Mouse (Mus musculus) G1E (cell line): ENCODE measurements around the gene Prlhr. TPM values are rescaled to one million over a fixed set of nuclear protein-coding genes. Genes with fewer than 3 reads are reported as not detected.

Experiments
- ATAC-seq: 2 replicates; pipeline ENCODE4 v1.8.0; 2016; ENCODE audit warnings: mild to moderate bottlenecking; ENCODE audit not compliant: insufficient number of reproducible peaks, poor library complexity, low FRiP score, severe bottlenecking; ENCODE audit errors: extremely low read depth
- DNase-seq: peaks from one replicate; pipeline ENCODE4 v3.0.0; 2012; ENCODE audit warnings: low spot score
- H3K27me3 ChIP-seq: 2 replicates; pipeline ENCODE4 v1.6.1; 2012; ENCODE audit warnings: mild to moderate bottlenecking, low read length, inconsistent platforms; ENCODE audit not compliant: insufficient read depth
- H3K36me3 ChIP-seq: replicated peaks from 2 replicates; pipeline ENCODE3; 2012; ENCODE audit warnings: mild to moderate bottlenecking, inconsistent platforms
- H3K4me1 ChIP-seq: 2 replicates; pipeline ENCODE4 v1.6.1; 2012; ENCODE audit warnings: low read depth, low read length, inconsistent platforms, mixed read lengths; ENCODE audit not compliant: insufficient read depth
- H3K4me3 ChIP-seq: 2 replicates; pipeline ENCODE4 v1.5.1; 2012; ENCODE audit warnings: low read depth, mild to moderate bottlenecking, inconsistent platforms, low read length, moderate library complexity, mixed read lengths
- H3K9me3 ChIP-seq: replicated peaks from 2 replicates; pipeline ENCODE4 v1.6.1; 2012; ENCODE audit warnings: inconsistent platforms
- CTCF ChIP-seq: IDR thresholded peaks from 2 replicates; pipeline ENCODE4 v1.5.1; 2012; ENCODE audit warnings: low read depth, low read length, inconsistent platforms, mixed read lengths
- GATA1 ChIP-seq: IDR thresholded peaks from 2 replicates; pipeline ENCODE4 v1.6.1; 2012; ENCODE audit warnings: borderline replicate concordance, low read length, inconsistent platforms, mixed read lengths
- GATA2 ChIP-seq: IDR thresholded peaks from 2 replicates; pipeline ENCODE4 v1.6.1; 2012; ENCODE audit warnings: low read depth, low read length, inconsistent platforms, borderline replicate concordance
- POLR2AphosphoS5 ChIP-seq: IDR thresholded peaks from 2 replicates; pipeline ENCODE4 v1.6.1; 2012; ENCODE audit warnings: low read depth, low read length, inconsistent platforms; ENCODE audit not compliant: insufficient replicate concordance
- TAL1 ChIP-seq: conservative IDR thresholded peaks from 2 replicates; pipeline ENCODE4 v1.6.1; 2012; ENCODE audit warnings: low read depth, low read length, inconsistent platforms, mixed read lengths
- polyA plus RNA-seq: library from polyadenylated mRNA; stranded (reverse); fragments of >175 nt; gene quantifications from 2 replicates; pipeline ENCODE4 v1.2.3, GENCODE M21; 2012
- total RNA-seq, 2 experiments: library from RNA; stranded (forward) in 1 of 2; stranded (reverse) in 1 of 2; fragments of 200-1000 nt in 1 of 2; fragments of >200 nt in 1 of 2; fragmentation: Nextera tagmentation in 1 of 2; gene quantifications; 2 replicates each; pipeline ENCODE4 v1.2.3; 2014 to 2017

The Prlhr gene
- total RNA-seq (2014; fragmentation: Nextera tagmentation): not detected in 2 replicates
- 0.16 TPM in 1 of 2 replicates, not detected in the other for total RNA-seq (2017)
- polyA plus RNA-seq: not detected in 2 replicates

DNA sequence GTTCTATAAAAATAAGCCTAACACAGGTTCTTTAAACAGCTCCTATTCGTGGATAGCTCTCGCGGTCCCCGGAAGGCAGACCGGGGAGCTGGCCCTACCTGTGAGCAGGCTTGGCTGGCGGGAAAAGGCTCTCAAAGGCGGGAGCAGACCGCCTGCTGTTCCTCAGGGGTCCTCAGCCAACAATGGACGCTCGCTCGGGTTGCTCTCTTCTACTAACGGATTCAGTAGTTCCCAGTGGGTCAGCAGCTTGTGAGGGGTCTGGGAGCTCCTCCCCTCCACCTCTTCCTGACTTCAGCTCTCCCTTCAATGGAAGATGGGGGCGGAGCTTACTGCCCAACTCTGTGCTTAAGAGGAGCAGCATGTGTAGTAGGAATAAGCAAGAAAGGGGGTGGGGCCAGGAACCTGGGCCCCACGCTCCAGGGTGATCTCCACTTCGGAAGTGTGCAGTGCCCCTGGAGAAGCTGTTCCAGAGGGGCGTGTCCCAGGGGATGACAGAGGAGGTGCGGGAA lies at the start of gene Prlhr:
Prlhr (minus strand) TSS at position 51 of the 509 bp plus-strand sequence.
- peaks cover 6% of the 10 kb centered on the region for H3K9me3 ChIP-seq
- no peak within 1 kb of the TSS; the same call in 1 of the 2 replicates for H3K4me3 ChIP-seq
- no peaks in the 10 kb centered on the region for H3K4me1 ChIP-seq
- H3K27me3 ChIP-seq: peaks cover 8% of the 10 kb centered on the region; the same call in 1 of the 2 replicates
- DNase-seq (no peak), ATAC-seq (no peak)
- TF ChIP-seq GATA1 (no peak), TAL1 (no peak), CTCF (no peak), POLR2AphosphoS5 (no peak), GATA2 (no peak)
- H3K36me3 ChIP-seq: no peaks in the 10 kb centered on the region

DNA sequence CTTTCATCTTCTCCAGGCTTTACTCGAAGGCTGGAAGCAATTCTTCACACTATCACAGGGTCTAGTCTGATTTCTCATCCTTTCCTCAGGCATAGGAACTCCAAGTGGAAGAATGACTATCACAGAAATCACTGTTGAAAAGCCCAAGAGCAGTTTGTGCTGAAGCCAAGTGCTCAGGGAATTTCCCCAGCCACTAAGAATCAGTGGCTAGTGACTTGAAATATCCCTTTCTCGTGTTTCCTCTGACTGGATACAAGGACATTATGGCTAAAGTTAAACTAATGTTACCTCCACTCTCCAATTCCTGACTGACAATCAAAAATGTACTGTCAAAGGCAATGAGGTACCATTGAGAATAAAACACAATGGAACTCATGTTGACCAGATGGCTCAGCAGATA lies 47.0 kb upstream of the Prlhr start:
- DNase-seq (no peak), ATAC-seq (no peak)
- peaks cover 18% of the 10 kb centered on the region for H3K27me3 ChIP-seq

DNA sequence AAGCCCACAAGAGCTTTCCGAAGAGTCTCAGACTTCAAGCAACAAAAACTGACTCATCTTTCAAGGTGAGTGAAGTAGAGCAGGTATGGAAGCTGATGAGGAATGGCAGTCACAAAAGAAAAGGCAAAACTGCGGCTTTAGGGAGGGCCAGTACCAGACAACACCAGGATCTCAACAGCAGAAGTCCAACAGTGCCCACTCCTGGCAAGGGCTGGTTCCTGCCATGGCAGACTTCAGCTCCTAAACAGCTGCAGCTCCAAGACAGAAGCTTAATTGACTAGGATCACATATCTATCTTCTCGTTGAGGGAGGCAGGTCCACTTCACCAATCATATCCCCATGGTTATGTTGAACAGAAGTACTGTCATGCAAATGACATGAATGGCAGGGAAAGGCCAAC lies 45.3 kb upstream of the Prlhr start:
- peaks cover 24% of the 10 kb centered on the region for H3K27me3 ChIP-seq
- no peaks in the 10 kb centered on the region for H3K36me3 ChIP-seq
- H3K9me3 ChIP-seq: no peaks in the 10 kb centered on the region
- DNase-seq (no peak), ATAC-seq (no peak)
- no peak overlapping the region for H3K4me3 ChIP-seq
- TF ChIP-seq TAL1: no peak
- no peak for TF ChIP-seq GATA1
- no peak for TF ChIP-seq POLR2AphosphoS5
- TF ChIP-seq CTCF: no peak
- TF ChIP-seq GATA2: no peak
- no peaks in the 10 kb centered on the region for H3K4me1 ChIP-seq

More for the DNA sequence above, 47.0 kb upstream of the Prlhr start:
- H3K36me3 ChIP-seq: no peaks in the 10 kb centered on the region
- H3K4me3 ChIP-seq: no peak overlapping the region
- H3K4me1 ChIP-seq: no peaks in the 10 kb centered on the region
- H3K9me3 ChIP-seq: no peaks in the 10 kb centered on the region
- no peak for TF ChIP-seq POLR2AphosphoS5
- TF ChIP-seq GATA1: no peak
- TF ChIP-seq TAL1: no peak
- TF ChIP-seq GATA2: no peak
- no peak for TF ChIP-seq CTCF

DNA sequence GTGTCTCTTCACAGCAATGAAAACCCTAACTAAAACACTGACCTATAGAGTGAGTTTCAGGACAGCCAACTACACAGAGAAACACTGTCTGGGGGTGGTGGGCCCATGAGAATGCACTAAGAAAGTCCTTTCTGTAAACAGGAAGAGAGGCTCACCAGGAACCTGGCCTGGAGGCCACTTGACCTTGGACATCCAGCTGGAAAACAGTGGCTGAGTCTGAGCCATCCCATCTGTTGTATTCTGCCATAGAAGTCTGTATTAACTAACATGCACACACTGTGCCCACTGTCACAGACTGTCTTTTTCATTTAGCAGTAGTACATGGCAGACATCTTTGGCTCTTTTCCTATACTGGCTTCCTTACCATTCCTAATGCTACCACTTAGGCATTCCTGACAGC lies 32.1 kb upstream of the Prlhr start:
- Histone ChIP-seq H3K4me3 (no peak overlapping the region), H3K27me3 (no peaks in the 10 kb centered on the region), H3K4me1 (no peaks in the 10 kb centered on the region), H3K36me3 (no peaks in the 10 kb centered on the region), H3K9me3 (no peaks in the 10 kb centered on the region)
- DNase-seq: no peak
- no peak for TF ChIP-seq GATA1
- no peak for TF ChIP-seq CTCF
- no peak for ATAC-seq

DNA sequence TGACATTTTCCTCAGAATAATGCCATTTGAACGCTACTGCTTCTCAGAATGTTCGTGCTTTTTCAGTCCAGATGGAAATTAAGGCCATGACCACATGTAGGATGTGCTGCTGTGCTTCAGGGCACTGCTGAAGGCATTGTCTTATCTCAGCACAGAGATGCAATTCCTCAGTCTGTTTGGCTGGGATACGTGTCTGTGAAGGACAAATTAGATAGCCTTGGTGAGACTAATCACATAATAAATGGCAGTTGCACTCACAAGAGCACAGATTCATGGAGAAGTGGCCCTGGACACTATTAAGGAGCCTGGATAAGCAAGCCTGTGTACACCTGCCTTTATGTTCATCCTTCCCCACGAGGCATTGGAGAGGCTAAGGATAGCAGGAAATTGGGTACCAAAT lies 29.1 kb upstream of the Prlhr start:
- H3K9me3 ChIP-seq: no peaks in the 10 kb centered on the region
- no peaks in the 10 kb centered on the region for H3K27me3 ChIP-seq
- H3K4me1 ChIP-seq: no peaks in the 10 kb centered on the region
- H3K36me3 ChIP-seq: no peaks in the 10 kb centered on the region
- H3K4me3 ChIP-seq: no peak overlapping the region
- no peak for TF ChIP-seq GATA2
- TF ChIP-seq TAL1: no peak
- TF ChIP-seq GATA1: no peak
- TF ChIP-seq CTCF: no peak
- no peak for TF ChIP-seq POLR2AphosphoS5
- DNase-seq (no peak), ATAC-seq (no peak)

DNA sequence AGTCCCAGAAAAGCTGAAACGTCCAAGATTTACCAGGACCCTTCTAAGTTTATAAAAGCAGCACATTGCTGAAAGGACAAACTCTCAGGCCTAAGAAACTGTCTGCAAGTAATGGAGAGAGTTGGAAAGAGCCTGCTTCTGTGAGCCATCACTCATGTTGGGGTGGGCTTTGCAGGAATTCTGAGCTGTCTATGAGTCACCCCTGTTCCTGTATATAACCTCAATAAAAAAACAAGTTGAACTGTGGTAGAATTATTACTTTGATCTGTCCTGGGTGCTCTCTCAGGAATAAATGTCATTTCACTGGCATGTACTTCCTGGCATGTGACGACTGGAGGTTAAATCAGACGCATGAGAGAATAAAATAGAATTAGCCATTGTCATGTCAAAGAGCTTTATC lies 27.7 kb upstream of the Prlhr start:
- ATAC-seq (no peak), DNase-seq (no peak)
- Histone ChIP-seq H3K4me1 (no peaks in the 10 kb centered on the region), H3K4me3 (no peak overlapping the region), H3K36me3 (no peaks in the 10 kb centered on the region), H3K27me3 (no peaks in the 10 kb centered on the region), H3K9me3 (no peaks in the 10 kb centered on the region)
- TF ChIP-seq GATA2 (no peak), GATA1 (no peak), POLR2AphosphoS5 (no peak), CTCF (no peak), TAL1 (no peak)

DNA sequence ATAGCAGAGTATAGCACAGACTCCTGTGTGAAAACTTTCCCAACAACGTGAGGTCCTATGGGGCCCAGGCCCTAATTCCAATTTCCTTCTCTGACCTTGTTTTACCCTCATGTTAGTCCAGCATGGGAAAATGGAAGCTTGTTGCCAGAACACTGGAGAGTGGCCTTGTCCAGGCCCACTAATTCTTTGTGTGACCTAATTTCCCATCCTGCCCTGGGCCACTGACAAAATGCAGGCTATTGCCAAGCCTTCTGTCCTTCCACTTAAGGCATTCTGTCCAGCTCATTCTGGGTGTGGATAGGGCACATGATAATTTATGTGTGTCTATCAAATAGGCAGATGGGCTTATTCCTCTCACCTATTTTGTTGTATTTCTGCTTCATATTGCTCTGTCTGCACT lies 21.5 kb upstream of the Prlhr start:
- ATAC-seq: no peak
- TF ChIP-seq POLR2AphosphoS5: no peak
- TF ChIP-seq TAL1: no peak
- TF ChIP-seq GATA2: no peak
- TF ChIP-seq CTCF: no peak
- TF ChIP-seq GATA1: no peak

More for the DNA sequence above, 21.5 kb upstream of the Prlhr start:
- Histone ChIP-seq H3K4me3 (no peak overlapping the region), H3K27me3 (no peaks in the 10 kb centered on the region), H3K4me1 (no peaks in the 10 kb centered on the region; the same call in 1 of the 2 replicates), H3K9me3 (no peaks in the 10 kb centered on the region), H3K36me3 (no peaks in the 10 kb centered on the region)
- no peak for DNase-seq
